Mouse (Mus musculus) adrenal gland, postnatal 25 days (tissue): ENCODE measurements around the gene Gm3139. TPM values are rescaled to one million over a fixed set of nuclear protein-coding genes. Genes with fewer than 3 reads are reported as not detected.
"Not testable (repeated sequence)": the region's sequence is repeated elsewhere in the genome, so short reads cannot be mapped to it uniquely, and the experiment has no call there.

Experiments used
- DNase-seq: peaks from one replicate; pipeline ENCODE4 v3.0.0; 2021; ENCODE audit warnings: mixed read lengths
- long read RNA-seq: library from polyadenylated mRNA; stranded (forward); transcript quantifications from one replicate; pipeline ENCODE4 v2.0.0, GENCODE M21; 2021
- total RNA-seq: library from RNA; stranded (reverse); gene quantifications from 2 replicates; pipeline ENCODE4 v1.2.3, GENCODE M21; 2021

Gm3139 gene
- total RNA-seq = not detected in 2 replicates
- long read RNA-seq = 0 reads

DNA sequence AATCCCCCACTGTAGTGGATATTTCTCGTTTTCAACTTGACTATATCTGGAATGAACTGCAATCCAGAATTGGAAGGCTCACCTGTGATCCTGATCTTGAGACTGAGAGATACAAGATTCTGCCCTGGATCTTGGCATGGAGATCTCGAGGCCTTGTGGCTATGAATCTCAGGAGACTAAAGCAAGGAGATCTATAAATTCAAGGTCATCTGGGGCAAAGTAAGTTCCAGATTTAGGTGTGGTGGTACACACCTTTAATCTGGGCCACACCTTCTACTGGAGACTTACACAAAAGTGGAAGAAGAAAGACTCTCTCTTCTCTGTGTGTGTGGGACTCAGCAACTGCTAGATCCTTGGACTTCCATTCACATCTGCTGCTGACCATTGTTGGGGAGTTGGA lies at the start of gene Gm3139:
Gene Gm3139 (plus strand): TSS at position 301 of the 400 bp plus-strand sequence.
- DNase-seq = not testable (repeated sequence)

Other genes starting within 250 kb of the Gm3139 start
- gene A430089I19Rik, start 219.5 kb upstream of the Gm3139 start, total RNA-seq = not detected in 2 replicates
- gene Gm6502, start 211.9 kb upstream of the Gm3139 start, total RNA-seq = not detected in 2 replicates
- not detected in 2 replicates for gene AA792892, start 186.5 kb upstream of the Gm3139 start, total RNA-seq
- not detected in 2 replicates for gene Gm7682, start 80.5 kb upstream of the Gm3139 start, total RNA-seq
- not detected in 2 replicates for gene Gm3147, start 90.1 kb downstream of the Gm3139 start, total RNA-seq
- gene Gm6509, start 97.7 kb downstream of the Gm3139 start, total RNA-seq = not detected in 2 replicates
- not detected in 2 replicates for gene Gm6205, start 122.1 kb downstream of the Gm3139 start, total RNA-seq